Mouse (Mus musculus) lung, postnatal 0 days (tissue): ENCODE data around the gene Atp2b4. TPM values are rescaled to one million over a fixed set of nuclear protein-coding genes. Genes with fewer than 3 reads are reported as not detected.

ENCODE experiments used
- ATAC-seq: fragments of 200-750 bp; cut with Nextera tagmentation; 2 replicates; pipeline ENCODE4 v1.8.0; 2017; ENCODE audit warnings: moderate library complexity
- DNase-seq: peaks from one replicate; pipeline ENCODE4 v3.0.0-alpha.2; 2016; ENCODE audit warnings: low spot score
- H3K27ac ChIP-seq: fragments of 300-500 bp; sonication (generic); 2 replicates; pipeline ENCODE4 v1.5.1; 2014; ENCODE audit warnings: antibody characterized with exemption, mild to moderate bottlenecking, low read length, mixed read lengths
- H3K27me3 ChIP-seq: fragments of 300-500 bp; sonication (generic); replicated peaks from 2 replicates; pipeline ENCODE4 v1.6.1; 2014; ENCODE audit warnings: low read length, mixed read lengths; ENCODE audit not compliant: insufficient read depth
- H3K36me3 ChIP-seq: fragments of 300-500 bp; sonication (generic); 2 replicates; pipeline ENCODE4 v1.6.1; 2014; ENCODE audit warnings: low read length, mixed read lengths; ENCODE audit not compliant: insufficient read depth
- H3K4me1 ChIP-seq: fragments of 300-500 bp; sonication (generic); 2 replicates; pipeline ENCODE4 v1.6.1; 2014; ENCODE audit warnings: antibody characterized with exemption, low read depth, low read length, mixed read lengths; ENCODE audit not compliant: insufficient read depth
- H3K4me2 ChIP-seq: fragments of 300-500 bp; sonication (generic); replicated peaks from 2 replicates; pipeline ENCODE4 v1.6.1; 2014; ENCODE audit warnings: low read depth, mild to moderate bottlenecking, low read length, moderate library complexity, mixed read lengths
- H3K4me3 ChIP-seq: fragments of 300-500 bp; sonication (generic); 2 replicates; pipeline ENCODE4 v1.5.1; 2014; ENCODE audit warnings: low read depth, low read length
- H3K9ac ChIP-seq: fragments of 300-500 bp; sonication (generic); replicated peaks from 2 replicates; pipeline ENCODE4 v1.6.1; 2014; ENCODE audit warnings: low read depth, mild to moderate bottlenecking
- H3K9me3 ChIP-seq: fragments of 300-500 bp; sonication (generic); 2 replicates; pipeline ENCODE4 v1.6.1; 2016; ENCODE audit warnings: low read length, mixed read lengths
- CTCF ChIP-seq: IDR thresholded peaks from 2 replicates; pipeline ENCODE4 v1.5.1; 2016; ENCODE audit warnings: antibody characterized with exemption, mild to moderate bottlenecking
- EP300 ChIP-seq: IDR thresholded peaks from 2 replicates; pipeline ENCODE4 v1.6.1; 2016; ENCODE audit warnings: antibody characterized with exemption, mild to moderate bottlenecking, control low read depth
- WGBS: fragments of 180-500 bp; shearing (Covaris S2); extraction: QIAGEN DNeasy Blood & Tissue Kit; methylation state at CpG from one replicate; pipeline ENCODE4 v1.1.7; 2014; 5-methylcytosine and 5-hydroxymethylcytosine counted together
- polyA plus RNA-seq: library from polyadenylated mRNA; unstranded; fragments of >200 nt; fragmentation: Nextera tagmentation; extraction: Ambion mirVana; gene quantifications from 2 replicates; pipeline ENCODE4 v1.2.1, GENCODE M21; 2015

Atp2b4 gene
- polyA plus RNA-seq, 1 experiment from 2014 or later: 7.8 TPM

DNA sequence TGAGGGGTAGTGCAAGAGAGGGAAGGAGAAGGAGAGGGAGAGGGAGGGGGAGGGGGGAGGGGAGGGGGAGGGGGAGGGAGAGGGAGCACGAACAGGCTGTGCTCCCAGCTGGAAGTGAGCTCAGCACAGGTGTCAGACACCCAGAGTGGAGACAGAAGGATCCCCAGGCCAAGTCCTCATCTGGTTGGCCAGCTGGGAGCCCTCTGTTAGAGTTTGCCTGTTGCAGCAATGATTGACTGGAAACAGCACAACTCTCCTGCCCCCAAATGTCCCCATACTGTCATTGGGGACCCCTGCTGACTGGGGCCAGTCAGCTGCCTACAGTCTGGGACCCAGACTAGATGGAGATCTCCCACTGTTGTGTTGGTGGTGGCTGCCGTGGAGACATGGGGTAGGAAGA, 19.3 kb upstream of the Atp2b4 start:
- Histone ChIP-seq H3K4me1 (no peaks in the 10 kb centered on the region), H3K9me3 (no peaks in the 10 kb centered on the region), H3K36me3 (no peaks in the 10 kb centered on the region), H3K9ac (no peak overlapping the region), H3K27ac (no peak overlapping the region), H3K27me3 (no peaks in the 10 kb centered on the region), H3K4me3 (no peak overlapping the region), H3K4me2 (no peak overlapping the region)
- DNase-seq (no peak), ATAC-seq (no peak)
- TF ChIP-seq EP300 (no peak), CTCF (no peak)
- WGBS: 33% methylated on average over 2 of the region's 2 CpGs

DNA sequence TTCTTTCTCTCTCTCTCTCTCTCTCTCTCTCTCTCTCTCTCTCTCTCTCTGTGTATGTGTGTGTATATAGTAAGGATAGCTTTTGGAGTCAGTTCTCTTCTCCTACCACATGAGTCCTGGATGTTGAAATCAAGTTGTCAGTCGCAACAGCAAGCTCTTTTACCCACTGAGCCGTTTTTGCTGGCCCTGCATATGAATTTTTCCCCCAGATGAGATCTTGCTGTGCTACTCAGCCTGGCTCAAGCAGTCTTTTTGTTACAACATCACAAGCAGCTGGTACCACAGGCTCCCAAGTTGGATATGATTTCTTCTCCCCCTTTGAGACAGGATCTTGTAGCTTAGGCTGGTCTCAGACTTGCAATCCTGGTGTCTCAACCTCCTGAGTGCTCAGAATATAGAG, 17.7 kb upstream of the Atp2b4 start:
- Histone ChIP-seq H3K27me3 (no peaks in the 10 kb centered on the region), H3K27ac (no peak overlapping the region), H3K4me3 (no peak overlapping the region), H3K4me1 (no peaks in the 10 kb centered on the region), H3K9ac (no peak overlapping the region), H3K36me3 (no peaks in the 10 kb centered on the region), H3K4me2 (no peak overlapping the region), H3K9me3 (no peaks in the 10 kb centered on the region)
- DNase-seq (peak; percentile 85), ATAC-seq (peak; percentile 67)
- WGBS: 69% methylated on average over 2 of the region's 2 CpGs
- TF ChIP-seq EP300 (no peak), CTCF (no peak)

DNA sequence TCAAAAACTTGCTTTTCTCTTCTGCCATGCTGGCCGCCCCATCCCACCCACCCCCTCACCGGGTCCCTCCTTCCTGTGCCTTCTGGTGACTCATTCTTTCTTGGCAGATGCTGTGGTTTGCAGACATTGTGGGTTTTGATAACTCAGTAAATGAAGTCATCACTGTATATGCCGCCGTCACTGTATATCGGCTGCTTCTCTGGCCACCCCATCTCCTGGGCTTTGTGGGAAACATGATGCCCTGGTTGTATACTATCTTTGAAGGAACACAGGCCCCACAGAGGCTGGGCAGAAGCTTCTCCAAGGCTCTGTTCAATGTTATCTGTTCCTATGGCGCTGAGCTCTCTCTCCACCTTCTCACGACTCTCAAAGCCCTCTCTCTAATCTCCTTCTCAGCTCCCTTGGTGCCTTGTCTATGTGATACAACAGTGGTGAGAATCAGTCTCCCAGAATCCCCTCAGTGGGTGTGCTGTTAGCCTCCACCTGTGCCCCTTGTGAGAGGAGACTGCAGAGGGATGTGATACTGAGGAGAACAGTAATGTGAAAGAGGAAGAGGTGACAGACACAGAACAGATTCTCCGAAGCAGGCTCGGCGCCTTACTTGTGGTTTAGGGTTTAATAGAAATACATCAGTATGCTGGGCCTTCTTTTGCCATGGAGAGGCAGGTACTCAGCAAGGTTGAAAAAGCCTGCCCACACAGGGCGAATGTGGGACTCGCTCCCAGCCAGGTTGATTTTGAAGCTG, 15.1 kb upstream of the Atp2b4 start:
- ATAC-seq (peak; percentile 28; the same call in 1 of the 2 replicates), DNase-seq (no peak)
- Histone ChIP-seq H3K9me3 (no peaks in the 10 kb centered on the region), H3K27ac (no peak overlapping the region), H3K4me2 (no peak overlapping the region), H3K4me3 (no peak overlapping the region), H3K4me1 (no peaks in the 10 kb centered on the region), H3K27me3 (no peaks in the 10 kb centered on the region), H3K36me3 (no peaks in the 10 kb centered on the region), H3K9ac (no peak overlapping the region)
- WGBS: 60% methylated on average over 12 of the region's 12 CpGs
- no peak for TF ChIP-seq CTCF
- no peak for TF ChIP-seq EP300

DNA sequence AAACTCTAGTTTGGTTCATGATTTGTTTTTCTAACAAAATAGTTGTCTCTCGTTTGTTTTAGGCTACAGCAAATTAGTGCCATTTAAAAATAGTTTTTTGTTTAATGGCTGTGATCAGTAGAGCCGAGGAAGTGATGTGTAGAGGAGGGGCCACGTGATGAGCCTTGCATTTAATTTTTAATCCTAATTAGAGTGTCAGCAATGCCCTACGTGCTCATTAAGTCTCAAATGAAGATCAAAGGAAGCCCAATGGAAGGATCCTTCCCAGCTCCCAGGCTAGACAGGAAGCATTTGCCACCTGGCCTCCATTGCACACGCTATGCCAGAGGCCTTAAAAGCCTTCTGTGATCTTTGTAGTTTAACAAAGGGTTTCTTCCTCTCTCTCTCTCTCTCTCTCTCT, 8.5 kb upstream of the Atp2b4 start:
- WGBS: 60% methylated on average over 5 of the region's 5 CpGs
- TF ChIP-seq CTCF (no peak), EP300 (no peak)

DNA sequence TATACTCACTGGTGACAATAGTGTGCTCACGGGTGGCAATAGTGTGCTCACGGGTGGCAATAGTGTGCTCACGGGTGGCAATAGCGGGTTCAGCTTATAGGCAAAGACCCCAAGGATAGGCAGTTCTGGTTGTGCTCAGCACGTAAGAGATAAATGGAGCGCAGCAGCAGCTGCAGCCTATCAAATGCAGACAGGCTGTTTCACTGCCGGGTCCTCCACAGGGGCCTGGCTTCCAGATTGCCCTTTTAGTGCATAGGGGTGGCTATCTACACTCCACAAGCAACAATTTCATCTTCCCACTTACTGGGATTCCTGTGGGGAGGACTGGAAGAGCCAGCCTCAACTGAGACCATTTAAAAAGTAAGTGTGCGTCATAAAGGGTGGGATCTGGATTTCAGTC, 7.2 kb upstream of the Atp2b4 start:
- 69% methylated on average over 8 of the region's 8 CpGs for WGBS
- no peak overlapping the region for H3K4me3 ChIP-seq
- no peaks in the 10 kb centered on the region for H3K36me3 ChIP-seq
- H3K4me2 ChIP-seq: no peak overlapping the region
- no peak for DNase-seq
- no peaks in the 10 kb centered on the region for H3K4me1 ChIP-seq
- TF ChIP-seq EP300 (no peak), CTCF (no peak)
- no peak overlapping the region for H3K27ac ChIP-seq
- no peak for ATAC-seq
- H3K9me3 ChIP-seq: no peaks in the 10 kb centered on the region
- H3K9ac ChIP-seq: no peak overlapping the region
- H3K27me3 ChIP-seq: no peaks in the 10 kb centered on the region

More for the DNA sequence above, 8.5 kb upstream of the Atp2b4 start:
- Histone ChIP-seq H3K27ac (no peak overlapping the region), H3K4me3 (no peak overlapping the region), H3K27me3 (no peaks in the 10 kb centered on the region), H3K4me1 (no peaks in the 10 kb centered on the region), H3K9me3 (no peaks in the 10 kb centered on the region), H3K36me3 (no peaks in the 10 kb centered on the region), H3K4me2 (no peak overlapping the region), H3K9ac (no peak overlapping the region)
- DNase-seq (no peak), ATAC-seq (no peak)

DNA sequence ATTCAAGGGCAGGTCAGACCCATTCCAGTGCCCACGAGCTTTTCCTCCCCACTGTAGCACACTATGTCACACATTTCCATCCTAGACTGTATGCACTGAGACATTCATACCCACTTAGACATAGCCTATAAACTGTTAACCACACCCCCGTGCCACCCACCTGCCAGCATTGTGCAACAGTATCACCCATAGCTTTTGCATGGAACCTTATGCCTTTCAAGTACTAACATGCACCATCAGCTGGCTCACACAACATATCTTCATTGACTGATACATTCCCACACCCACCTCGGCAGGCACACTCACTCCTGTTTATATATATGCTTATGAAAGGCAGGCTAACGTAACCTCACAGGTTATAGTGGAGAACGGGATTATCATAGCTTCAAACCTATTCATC, 902 bp upstream of the Atp2b4 start:
- Histone ChIP-seq H3K27ac (no peak overlapping the region), H3K4me3 (no peak overlapping the region), H3K27me3 (no peaks in the 10 kb centered on the region), H3K36me3 (no peaks in the 10 kb centered on the region), H3K4me1 (peaks cover 21% of the 10 kb centered on the region; the same call in 1 of the 2 replicates), H3K9ac (no peak overlapping the region), H3K9me3 (no peaks in the 10 kb centered on the region), H3K4me2 (no peak overlapping the region)
- ATAC-seq: no peak
- no peak for DNase-seq
- TF ChIP-seq EP300 (no peak), CTCF (no peak)
- 57% methylated on average over 5 of the region's 5 CpGs for WGBS
